Mouse (Mus musculus) heart, adult 10 weeks (tissue): Measurements from ENCODE around the gene 2010005H15Rik. TPM values are rescaled to one million over a fixed set of nuclear protein-coding genes. Genes with fewer than 3 reads are reported as not detected.

ENCODE experiments used
- polyA plus RNA-seq: library from polyadenylated mRNA; stranded (reverse); fragments of 350-450 nt; fragmentation: Illumina TruSeq; extraction: RNeasy Lipid Tissue Mini Kit (QIAGEN cat#74804); gene quantifications from one replicate; pipeline ENCODE4 v1.2.3, GENCODE M21; 2014; ENCODE audit warnings: low read depth, low replicate concordance

2010005H15Rik gene
- polyA plus RNA-seq: not detected

GRCm38 (mm10) chr16:36221168-36221567, at the start of gene 2010005H15Rik:
TSS of gene 2010005H15Rik (plus strand) at chr16:36221468.

DNA sequence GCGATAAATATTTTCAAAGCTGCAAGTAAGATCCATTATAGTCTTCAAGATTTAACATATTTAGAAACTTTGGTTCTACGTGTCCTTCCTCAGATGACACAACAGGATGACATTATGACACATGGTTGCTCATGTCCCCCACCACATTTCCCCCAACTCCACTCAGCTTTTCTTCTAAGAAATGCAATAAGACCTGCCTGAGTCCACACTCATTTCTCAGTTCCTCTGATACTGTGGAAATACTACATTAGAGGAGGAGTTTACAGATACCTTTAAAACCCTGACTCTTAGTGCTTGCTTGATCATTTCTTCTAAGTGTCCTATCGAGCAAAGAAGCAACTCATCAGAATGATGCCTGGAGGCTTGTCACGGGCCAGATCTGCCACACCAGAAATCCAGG, 37.4 kb upstream of the 2010005H15Rik start, which contains the start of gene Gm5483:
Gm5483 (plus strand) TSS at position 301 of the 400 bp plus-strand sequence.

DNA sequence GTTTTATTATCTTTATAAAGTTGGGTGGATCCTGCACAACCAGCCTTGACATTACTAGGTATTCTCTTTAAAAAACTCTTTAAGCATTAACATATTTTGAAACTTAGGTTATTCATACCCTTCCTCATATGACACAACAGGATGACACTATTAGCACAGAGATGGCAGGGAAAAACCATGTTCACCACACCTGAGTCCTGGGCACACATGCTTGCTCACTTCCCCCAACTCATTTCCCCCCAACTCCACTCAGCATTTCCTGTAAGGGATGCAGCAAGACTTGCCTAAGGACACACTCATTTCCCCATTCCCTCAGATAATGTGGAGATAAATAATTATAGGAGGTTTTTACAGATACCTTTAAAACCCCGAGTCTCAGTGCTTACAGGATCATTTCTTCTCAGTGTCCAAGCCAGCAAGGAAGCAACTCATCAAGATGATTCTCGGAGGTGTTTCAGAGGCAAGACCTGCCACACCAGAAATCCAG, 11.3 kb upstream of the 2010005H15Rik start, which contains the start of gene Gm5416:
Gm5416 (plus strand) TSS at position 437 of the 487 bp plus-strand sequence.

GRCm38 (mm10) chr16:36276796-36277195, 55.5 kb downstream of the 2010005H15Rik start, which contains the start of gene Stfa1:
TSS of gene Stfa1 (plus strand) at chr16:36276951.

Other genes starting within 250 kb of the 2010005H15Rik start
- 63.8 TPM for gene Kpna1, start 242.7 kb upstream of the 2010005H15Rik start, polyA plus RNA-seq
- gene Wdr5b, start 180.3 kb upstream of the 2010005H15Rik start, polyA plus RNA-seq: 5.3 TPM
- gene Fam162a, start 149.9 kb upstream of the 2010005H15Rik start, polyA plus RNA-seq: 263 TPM
- gene Ccdc58, start 149.8 kb upstream of the 2010005H15Rik start, polyA plus RNA-seq: 34.3 TPM
- not detected for gene Csta1, start 90.2 kb upstream of the 2010005H15Rik start, polyA plus RNA-seq
- not detected for gene Stfa2l1, start 64.7 kb upstream of the 2010005H15Rik start, polyA plus RNA-seq
- not detected for gene Gm5483, start 37.3 kb upstream of the 2010005H15Rik start, polyA plus RNA-seq
- gene Gm5416, start 11.1 kb upstream of the 2010005H15Rik start, polyA plus RNA-seq: not detected
- gene Stfa1, start 55.5 kb downstream of the 2010005H15Rik start, polyA plus RNA-seq: not detected
- gene BC117090, start 112.9 kb downstream of the 2010005H15Rik start, polyA plus RNA-seq: not detected
- gene BC100530, start 146.3 kb downstream of the 2010005H15Rik start, polyA plus RNA-seq: not detected
- not detected for gene Stfa2, start 187.0 kb downstream of the 2010005H15Rik start, polyA plus RNA-seq
- gene Stfa3, start 233.9 kb downstream of the 2010005H15Rik start, polyA plus RNA-seq: not detected